Mouse (Mus musculus) kidney, adult 2 months (tissue): ENCODE results near the gene Nox3.

ENCODE experiments used
- CTCF ChIP-seq: fragments of 200-500 bp; conservative IDR thresholded peaks from 2 replicates; pipeline ENCODE4 v1.5.1; 2011; ENCODE audit warnings: low read depth, mild to moderate bottlenecking, control low read depth, low read length, moderate library complexity, mixed read lengths; ENCODE audit not compliant: insufficient read depth, insufficient read length
- POLR2A ChIP-seq: fragments of 200-500 bp; IDR thresholded peaks from one replicate; pipeline ENCODE4 v1.6.1; 2011; ENCODE audit warnings: low read depth, low read length, control low read depth

DNA sequence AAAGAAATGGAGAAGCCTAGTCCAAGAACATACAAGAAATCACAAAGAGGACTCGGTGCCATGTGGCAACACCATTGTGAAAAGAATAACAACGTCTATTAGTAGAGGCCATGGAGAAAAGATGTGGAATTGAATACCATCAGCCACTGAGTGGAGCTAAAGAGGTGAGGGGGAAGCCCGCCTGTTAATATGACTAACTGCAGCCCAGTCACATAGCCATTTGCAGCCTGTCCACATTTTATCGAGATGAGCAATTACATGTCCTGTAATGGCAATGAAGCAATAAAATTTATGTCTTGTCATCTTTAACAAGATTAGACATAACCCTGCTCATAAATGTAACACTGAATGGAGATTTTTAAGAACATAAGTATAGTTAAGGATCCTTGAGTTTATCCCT, 30.7 kb downstream of the Nox3 start:
- TF ChIP-seq POLR2A (no peak), CTCF (no peak)
